Mouse (Mus musculus): ENCODE results near the gene Klhl32.
A peak's percentile ranks its signal among the peaks of the same experiment; 100 is the strongest.

Klhl32 gene

GRCm38 (mm10) chr4:24630430-24630829, 220.5 kb downstream of the Klhl32 start:
- no peak for DNase-seq (ENCODE audit: low read depth)

- DNase-seq (ENCODE audit: low read depth): no peak
Observed at GRCm38 (mm10) chr4:24627871-24628270, 223.1 kb downstream of the Klhl32 start.

GRCm38 (mm10) chr4:24626686-24627085, 224.2 kb downstream of the Klhl32 start:
- no peak for DNase-seq (ENCODE audit: low read depth)

GRCm38 (mm10) chr4:24625951-24626584, 224.9 kb downstream of the Klhl32 start:
- no peak for DNase-seq (ENCODE audit: low read depth)

- DNase-seq (ENCODE audit: low read depth): no peak
Observed at GRCm38 (mm10) chr4:24621422-24622187, 229.3 kb downstream of the Klhl32 start.

GRCm38 (mm10) chr4:24620440-24620839, 230.5 kb downstream of the Klhl32 start:
- no peak for DNase-seq (ENCODE audit: low read depth)

- DNase-seq (ENCODE audit: low read depth): no peak
Observed at GRCm38 (mm10) chr4:24620005-24620404, 230.9 kb downstream of the Klhl32 start.

- DNase-seq (ENCODE audit: low read depth): no peak
Observed at GRCm38 (mm10) chr4:24609564-24609963, 241.4 kb downstream of the Klhl32 start.

- no peak for DNase-seq (ENCODE audit: low read depth)
Observed at GRCm38 (mm10) chr4:24609085-24609484, 241.8 kb downstream of the Klhl32 start.

- DNase-seq (ENCODE audit: low read depth): no peak
Observed at GRCm38 (mm10) chr4:24601711-24602110, 249.2 kb downstream of the Klhl32 start.

GRCm38 (mm10) chr4:24598637-24599036, 252.3 kb downstream of the Klhl32 start:
- no peak for DNase-seq (ENCODE audit: low read depth)

- DNase-seq (ENCODE audit: low read depth): no peak
Observed at GRCm38 (mm10) chr4:24596942-24597611, 253.8 kb downstream of the Klhl32 start.

GRCm38 (mm10) chr4:24594824-24595223, 256.1 kb downstream of the Klhl32 start:
- no peak for DNase-seq (ENCODE audit: low read depth)

GRCm38 (mm10) chr4:24583997-24584396, 266.9 kb downstream of the Klhl32 start:
- DNase-seq (ENCODE audit: low read depth): no peak

GRCm38 (mm10) chr4:24582295-24582694, 268.6 kb downstream of the Klhl32 start:
- no peak for DNase-seq (ENCODE audit: low read depth)

- no peak for DNase-seq (ENCODE audit: low read depth)
Observed at GRCm38 (mm10) chr4:24577594-24577993, 273.3 kb downstream of the Klhl32 start.

- DNase-seq (ENCODE audit: low read depth): peak; percentile 14
Observed at GRCm38 (mm10) chr4:24574276-24574675, 276.6 kb downstream of the Klhl32 start.

- DNase-seq (ENCODE audit: low read depth): no peak
Observed at GRCm38 (mm10) chr4:24568989-24569556, 281.9 kb downstream of the Klhl32 start.

GRCm38 (mm10) chr4:24568026-24568425, 282.9 kb downstream of the Klhl32 start:
- DNase-seq (ENCODE audit: low read depth): no peak

Data from fibroblast of lung, adult 2 months (primary cell).